Mouse (Mus musculus) embryo, embryonic 11 days (tissue): ENCODE results near the gene Crtac1.

Source experiments
- DNase-seq: peaks from one replicate; pipeline ENCODE4 v3.0.0-alpha.2; 2015

The Crtac1 gene

GRCm38 (mm10) chr19:42431485-42432190 lies at the start of gene Crtac1:
Gene Crtac1, minus strand, starts transcription at chr19:42431783.
- DNase-seq = peak; percentile 97

- DNase-seq = no peak
Measured at GRCm38 (mm10) chr19:42478303-42478702, 46.7 kb upstream of the Crtac1 start.

GRCm38 (mm10) chr19:42477769-42478168 lies 46.2 kb upstream of the Crtac1 start:
- DNase-seq = no peak

- peak; percentile 74 for DNase-seq
Measured at GRCm38 (mm10) chr19:42472831-42473230, 41.2 kb upstream of the Crtac1 start.

GRCm38 (mm10) chr19:42471571-42471970 lies 40.0 kb upstream of the Crtac1 start:
- no peak for DNase-seq

- no peak for DNase-seq
Measured at GRCm38 (mm10) chr19:42461851-42462250, 30.3 kb upstream of the Crtac1 start.

GRCm38 (mm10) chr19:42461353-42461752 lies 29.8 kb upstream of the Crtac1 start:
- DNase-seq = no peak

GRCm38 (mm10) chr19:42459512-42459911 lies 27.9 kb upstream of the Crtac1 start:
- no peak for DNase-seq

GRCm38 (mm10) chr19:42454481-42455236 lies 23.1 kb upstream of the Crtac1 start:
- no peak for DNase-seq

- no peak for DNase-seq
Measured at GRCm38 (mm10) chr19:42454006-42454405, 22.4 kb upstream of the Crtac1 start.

GRCm38 (mm10) chr19:42452539-42452938 lies 21.0 kb upstream of the Crtac1 start:
- no peak for DNase-seq

GRCm38 (mm10) chr19:42448539-42448938 lies 17.0 kb upstream of the Crtac1 start:
- DNase-seq = no peak

GRCm38 (mm10) chr19:42443887-42444409 lies 12.4 kb upstream of the Crtac1 start:
- peak; percentile 74 for DNase-seq

- no peak for DNase-seq
Measured at GRCm38 (mm10) chr19:42443266-42443665, 11.7 kb upstream of the Crtac1 start.

GRCm38 (mm10) chr19:42442246-42443197 lies 10.9 kb upstream of the Crtac1 start:
- no peak for DNase-seq

- DNase-seq = peak; percentile 48
Measured at GRCm38 (mm10) chr19:42440089-42440488, 8.5 kb upstream of the Crtac1 start.

- DNase-seq = no peak
Measured at GRCm38 (mm10) chr19:42439353-42439752, 7.8 kb upstream of the Crtac1 start.

- DNase-seq = no peak
Measured at GRCm38 (mm10) chr19:42435621-42436020, 4.0 kb upstream of the Crtac1 start.

GRCm38 (mm10) chr19:42432761-42433160 lies 1.2 kb upstream of the Crtac1 start:
- DNase-seq = no peak

GRCm38 (mm10) chr19:42432191-42432590 lies 608 bp upstream of the Crtac1 start:
- DNase-seq = peak; percentile 73

- DNase-seq = no peak
Measured at GRCm38 (mm10) chr19:42430981-42431380, 602 bp downstream of the Crtac1 start.

- DNase-seq = peak; percentile 76
Measured at GRCm38 (mm10) chr19:42429410-42429809, 2.2 kb downstream of the Crtac1 start.

- DNase-seq = peak; percentile 84
Measured at GRCm38 (mm10) chr19:42425208-42425607, 6.4 kb downstream of the Crtac1 start.
